Mouse (Mus musculus) liver, adult 2 months (tissue): ENCODE measurements around the gene Sfi1.
"Not testable (repeated sequence)": the region's sequence is repeated elsewhere in the genome, so short reads cannot be mapped to it uniquely, and the experiment has no call there.

ENCODE experiments used
- CTCF ChIP-seq: fragments of 200-500 bp; IDR thresholded peaks from 2 replicates; pipeline ENCODE4 v1.5.1; 2011; ENCODE audit warnings: low read depth, low read length, control low read depth
- POLR2A ChIP-seq: fragments of 200-500 bp; IDR thresholded peaks from 2 replicates; pipeline ENCODE4 v1.6.1; 2011; ENCODE audit warnings: low read length, control low read depth; ENCODE audit not compliant: insufficient read depth; ENCODE audit errors: extremely low read depth

GRCm38 (mm10) chr11:3137279-3137678, 56.0 kb downstream of the Sfi1 start:
- not testable (repeated sequence) for TF ChIP-seq POLR2A, CTCF
